Mouse (Mus musculus): ENCODE results near the gene Myoz1. TPM values are rescaled to one million over a fixed set of nuclear protein-coding genes. Genes with fewer than 3 reads are reported as not detected.

The Myoz1 gene
- polyA plus RNA-seq, 1 experiment from 2014 or later: not detected

GRCm38 (mm10) chr14:20599542-20599941 is 56.8 kb downstream of the Myoz1 start:
- H3K4me3 ChIP-seq (ENCODE audit: low read depth, low read length): no peak overlapping the region
- 67% methylated on average over 2 of the region's 2 CpGs for WGBS
- ATAC-seq: no peak
- no peak overlapping the region for H3K4me2 ChIP-seq (replicated peaks; ENCODE audit: low read depth)
- H3K27me3 ChIP-seq (replicated peaks; ENCODE audit: control insufficient read depth, insufficient read depth, low read length): no peaks in the 10 kb centered on the region
- no peaks in the 10 kb centered on the region for H3K9me3 ChIP-seq (ENCODE audit: control insufficient read depth)
- H3K27ac ChIP-seq (ENCODE audit: low read depth, low read length): no peak overlapping the region
- TF ChIP-seq CTCF (IDR thresholded peaks at IDR 0.05; ENCODE audit: low read depth): no peak
- no peaks in the 10 kb centered on the region for H3K36me3 ChIP-seq (ENCODE audit: control insufficient read depth, insufficient read depth)
- no peaks in the 10 kb centered on the region for H3K4me1 ChIP-seq (replicated peaks; ENCODE audit: control insufficient read depth, insufficient read depth, low read length)
- no peak overlapping the region for H3K9ac ChIP-seq (ENCODE audit: low read depth, low read length)

Small RNA genes lying within 50 kb of the gene (microRNA-seq; reads per million reads assigned to microRNA genes)
- gene Mir6946: 1.4 reads per million

Other genes starting within 250 kb of the Myoz1 start
- not detected in 2 replicates for gene Cfap70, start 204.3 kb downstream of the Myoz1 start, polyA plus RNA-seq (2015; fragmentation: Nextera tagmentation; extraction: Ambion mirVana)
- 33.6 and 37.8 TPM in 2 replicates for gene Anxa7, start 176.4 kb downstream of the Myoz1 start, polyA plus RNA-seq (2015; fragmentation: Nextera tagmentation; extraction: Ambion mirVana)
- gene Mss51, start 159.6 kb downstream of the Myoz1 start, polyA plus RNA-seq (2015; fragmentation: Nextera tagmentation; extraction: Ambion mirVana): 0.21 and 0.26 TPM in 2 replicates
- 24.2 and 24.4 TPM in 2 replicates for gene Ppp3cb, start 110.0 kb downstream of the Myoz1 start, polyA plus RNA-seq (2015; fragmentation: Nextera tagmentation; extraction: Ambion mirVana)
- 2.2 and 2.6 TPM in 2 replicates for gene Usp54, start 15.5 kb downstream of the Myoz1 start, polyA plus RNA-seq (2015; fragmentation: Nextera tagmentation; extraction: Ambion mirVana)
- 0.23 and 0.27 TPM in 2 replicates for gene Synpo2l, start 11.8 kb upstream of the Myoz1 start, polyA plus RNA-seq (2015; fragmentation: Nextera tagmentation; extraction: Ambion mirVana)
- 51.0 and 53.8 TPM in 2 replicates for gene Sec24c, start 17.8 kb upstream of the Myoz1 start, polyA plus RNA-seq (2015; fragmentation: Nextera tagmentation; extraction: Ambion mirVana)
- gene Fut11, start 38.4 kb upstream of the Myoz1 start, polyA plus RNA-seq (2015; fragmentation: Nextera tagmentation; extraction: Ambion mirVana): 7.4 and 8.4 TPM in 2 replicates
- gene Chchd1, start 46.5 kb upstream of the Myoz1 start, polyA plus RNA-seq (2015; fragmentation: Nextera tagmentation; extraction: Ambion mirVana): 143 and 150 TPM in 2 replicates
- gene Zswim8, start 51.0 kb upstream of the Myoz1 start, polyA plus RNA-seq (2015; fragmentation: Nextera tagmentation; extraction: Ambion mirVana): 15.0 and 19.0 TPM in 2 replicates
- gene Ndst2, start 78.0 kb upstream of the Myoz1 start, polyA plus RNA-seq (2015; fragmentation: Nextera tagmentation; extraction: Ambion mirVana): 9.8 and 12.4 TPM in 2 replicates
- 27.6 and 37.7 TPM in 2 replicates for gene Camk2g, start 137.5 kb upstream of the Myoz1 start, polyA plus RNA-seq (2015; fragmentation: Nextera tagmentation; extraction: Ambion mirVana)
- gene Plau, start 180.1 kb upstream of the Myoz1 start, polyA plus RNA-seq (2015; fragmentation: Nextera tagmentation; extraction: Ambion mirVana): 2.7 and 3.8 TPM in 2 replicates